Mouse (Mus musculus) megakaryocyte, embryonic 14.5 days (primary cell): ENCODE data around the gene Timp1.

Experiments
- FLI1 ChIP-seq: IDR thresholded peaks from 2 replicates; pipeline ENCODE4 v1.6.1; 2012; ENCODE audit warnings: low read length, inconsistent platforms, mixed read lengths
- GATA1 ChIP-seq: IDR thresholded peaks from 3 replicates; pipeline ENCODE4 v1.6.1; 2012; ENCODE audit warnings: mixed read lengths, low read length, inconsistent platforms, borderline replicate concordance

DNA sequence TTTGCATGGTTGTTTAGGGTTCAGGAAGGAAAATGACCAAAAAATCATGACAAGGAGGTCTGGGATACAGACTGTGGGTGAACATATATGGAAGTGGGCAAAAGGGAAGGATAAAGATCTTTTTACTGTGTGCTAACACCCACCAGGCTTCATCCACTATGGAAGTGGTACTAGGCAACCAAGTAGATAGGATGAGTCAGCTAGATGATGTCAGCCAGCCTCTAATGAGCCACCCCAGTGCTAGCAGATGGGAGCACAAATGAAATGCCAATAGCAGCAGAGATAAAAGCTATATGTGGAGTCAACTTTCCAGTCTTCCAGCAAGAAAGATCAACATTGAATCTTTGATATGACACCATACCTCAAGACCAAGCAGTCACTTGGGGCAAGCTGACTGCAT, 45.1 kb downstream of the Timp1 start:
- TF ChIP-seq FLI1 (no peak), GATA1 (no peak)
